Mouse (Mus musculus) stomach, postnatal 0 days (tissue): Measurements from ENCODE around the gene Ikzf3. TPM values are rescaled to one million over a fixed set of nuclear protein-coding genes. Genes with fewer than 3 reads are reported as not detected.
A peak's percentile ranks its signal among the peaks of the same experiment; 100 is the strongest.

ENCODE experiments used
- ATAC-seq: fragments of 200-750 bp; cut with Nextera tagmentation; 2 replicates; pipeline ENCODE4 v1.8.0; 2017; ENCODE audit not compliant: low FRiP score, low TSS enrichment
- DNase-seq: peaks from one replicate; pipeline ENCODE4 v3.0.0-alpha.2; 2016; ENCODE audit warnings: low spot score
- H3K27ac ChIP-seq: fragments of 300-500 bp; sonication (generic); replicated peaks from 2 replicates; pipeline ENCODE4 v1.5.1; 2014; ENCODE audit warnings: mild to moderate bottlenecking, control low read depth
- H3K27me3 ChIP-seq: fragments of 300-500 bp; sonication (generic); 2 replicates; pipeline ENCODE4 v1.6.1; 2014; ENCODE audit warnings: low read length; ENCODE audit not compliant: control insufficient read depth, insufficient read depth
- H3K36me3 ChIP-seq: fragments of 300-500 bp; sonication (generic); 2 replicates; pipeline ENCODE4 v1.6.1; 2014; ENCODE audit warnings: low read length, mixed read lengths; ENCODE audit not compliant: control insufficient read depth, insufficient read depth
- H3K4me1 ChIP-seq: fragments of 300-500 bp; sonication (generic); replicated peaks from 2 replicates; pipeline ENCODE4 v1.6.1; 2014; ENCODE audit warnings: antibody characterized with exemption; ENCODE audit not compliant: control insufficient read depth, insufficient read depth
- H3K4me2 ChIP-seq: fragments of 300-500 bp; sonication (generic); replicated peaks from 2 replicates; pipeline ENCODE4 v1.6.1; 2014; ENCODE audit warnings: low read depth, mild to moderate bottlenecking, control low read depth, moderate library complexity
- H3K4me3 ChIP-seq: fragments of 300-500 bp; sonication (generic); 2 replicates; pipeline ENCODE4 v1.5.1; 2014; ENCODE audit warnings: low read depth, low read length, control low read depth
- H3K9ac ChIP-seq: fragments of 300-500 bp; sonication (generic); 2 replicates; pipeline ENCODE4 v1.6.1; 2014; ENCODE audit warnings: mild to moderate bottlenecking, low read length, control low read depth, mixed read lengths
- H3K9me3 ChIP-seq: fragments of 300-500 bp; sonication (generic); 2 replicates; pipeline ENCODE4 v1.6.1; 2016; ENCODE audit warnings: low read length; ENCODE audit not compliant: control insufficient read depth
- CTCF ChIP-seq: IDR thresholded peaks from 2 replicates; pipeline ENCODE4 v1.5.1; 2016; ENCODE audit warnings: antibody characterized with exemption, low read depth, mild to moderate bottlenecking, moderate library complexity
- EP300 ChIP-seq: optimal IDR thresholded peaks from 2 replicates; pipeline ENCODE3; 2016; ENCODE audit warnings: antibody characterized with exemption
- WGBS: fragments of 180-500 bp; shearing (Covaris S2); extraction: QIAGEN DNeasy Blood & Tissue Kit; methylation state at CpG from one replicate; pipeline ENCODE4 v1.1.7; 2014; 5-methylcytosine and 5-hydroxymethylcytosine counted together
- polyA plus RNA-seq: library from polyadenylated mRNA; unstranded; fragments of >200 nt; fragmentation: Nextera tagmentation; extraction: Ambion mirVana; gene quantifications from 2 replicates; pipeline ENCODE4 v1.2.1, GENCODE M21; 2015

Gene Ikzf3
- polyA plus RNA-seq, 1 experiment from 2014 or later = 0.15 TPM

GRCm38 (mm10) chr11:98588833-98589281 is 43.0 kb upstream of the Ikzf3 start:
- no peaks in the 10 kb centered on the region for H3K36me3 ChIP-seq
- DNase-seq (no peak), ATAC-seq (no peak)
- no peaks in the 10 kb centered on the region for H3K27me3 ChIP-seq
- H3K27ac ChIP-seq = peak overlapping the region; percentile 20; the same call in 1 of the 2 replicates
- H3K9me3 ChIP-seq = no peaks in the 10 kb centered on the region
- TF ChIP-seq EP300 (no peak), CTCF (no peak)
- WGBS = 47% methylated on average over 6 of the region's 6 CpGs
- no peak overlapping the region for H3K9ac ChIP-seq
- peak overlapping the region; percentile 70; the same call in 1 of the 2 replicates for H3K4me2 ChIP-seq
- H3K4me3 ChIP-seq = no peak overlapping the region
- H3K4me1 ChIP-seq = peaks cover 9% of the 10 kb centered on the region

GRCm38 (mm10) chr11:98587684-98588546 is 42.1 kb upstream of the Ikzf3 start:
- H3K4me2 ChIP-seq = peak overlapping the region; percentile 70
- no peaks in the 10 kb centered on the region for H3K27me3 ChIP-seq
- peaks cover 9% of the 10 kb centered on the region for H3K4me1 ChIP-seq
- peak; percentile 82 for ATAC-seq
- 0 out of 2 replicates have a peak overlapping the region, but pooled peaks have one; percentile 19 for H3K9ac ChIP-seq
- peak; percentile 89 for DNase-seq
- 3% methylated on average over 20 of the region's 20 CpGs for WGBS
- peaks cover 3% of the 10 kb centered on the region; the same call in 1 of the 2 replicates for H3K36me3 ChIP-seq
- H3K27ac ChIP-seq = peak overlapping the region; percentile 81
- H3K9me3 ChIP-seq = no peaks in the 10 kb centered on the region
- H3K4me3 ChIP-seq = peak overlapping the region; percentile 84
- TF ChIP-seq EP300 = no peak
- TF ChIP-seq CTCF = no peak

GRCm38 (mm10) chr11:98586892-98587563 is 41.2 kb upstream of the Ikzf3 start, which contains the start of gene Ormdl3:
Gene Ormdl3, minus strand, starts transcription at chr11:98587368.
- Histone ChIP-seq H3K36me3 (peaks cover 8% of the 10 kb centered on the region), H3K9ac (peak within 1 kb of the TSS; percentile 87), H3K9me3 (no peaks in the 10 kb centered on the region), H3K4me3 (peak within 1 kb of the TSS; percentile 84), H3K4me2 (peak within 1 kb of the TSS; percentile 70), H3K27me3 (no peaks in the 10 kb centered on the region), H3K27ac (peak within 1 kb of the TSS; percentile 89), H3K4me1 (peaks cover 9% of the 10 kb centered on the region)
- TF ChIP-seq CTCF (no peak), EP300 (no peak)
- ATAC-seq (peak; percentile 92), DNase-seq (peak; percentile 99)
- under 1% methylated on average over 48 of the region's 49 CpGs for WGBS

GRCm38 (mm10) chr11:98586087-98586891 is 40.5 kb upstream of the Ikzf3 start:
- DNase-seq (peak; percentile 26), ATAC-seq (peak; percentile 27)
- H3K4me1 ChIP-seq = peaks cover 9% of the 10 kb centered on the region
- no peak for TF ChIP-seq CTCF
- 2% methylated on average over 22 of the region's 22 CpGs for WGBS
- no peaks in the 10 kb centered on the region for H3K9me3 ChIP-seq
- peak overlapping the region; percentile 89 for H3K27ac ChIP-seq
- peak overlapping the region; percentile 70 for H3K4me2 ChIP-seq
- peak overlapping the region; percentile 87 for H3K9ac ChIP-seq
- no peaks in the 10 kb centered on the region for H3K27me3 ChIP-seq
- peak overlapping the region; percentile 84 for H3K4me3 ChIP-seq
- H3K36me3 ChIP-seq = peaks cover 8% of the 10 kb centered on the region

- no peaks in the 10 kb centered on the region for H3K27me3 ChIP-seq
- DNase-seq (no peak), ATAC-seq (no peak)
- H3K4me1 ChIP-seq = peaks cover 9% of the 10 kb centered on the region
- H3K9ac ChIP-seq = no peak overlapping the region
- no peak overlapping the region for H3K4me2 ChIP-seq
- no peaks in the 10 kb centered on the region for H3K9me3 ChIP-seq
- WGBS = 91% methylated on average over 6 of the region's 6 CpGs
- H3K4me3 ChIP-seq = no peak overlapping the region
- no peak overlapping the region for H3K27ac ChIP-seq
- peaks cover 8% of the 10 kb centered on the region for H3K36me3 ChIP-seq
- TF ChIP-seq EP300 (no peak), CTCF (no peak)
Observed at GRCm38 (mm10) chr11:98584629-98585177, 38.9 kb upstream of the Ikzf3 start.
